Comparison of ENCODE assay signal across 12 mouse cellular contexts in the genomic region with DNA sequence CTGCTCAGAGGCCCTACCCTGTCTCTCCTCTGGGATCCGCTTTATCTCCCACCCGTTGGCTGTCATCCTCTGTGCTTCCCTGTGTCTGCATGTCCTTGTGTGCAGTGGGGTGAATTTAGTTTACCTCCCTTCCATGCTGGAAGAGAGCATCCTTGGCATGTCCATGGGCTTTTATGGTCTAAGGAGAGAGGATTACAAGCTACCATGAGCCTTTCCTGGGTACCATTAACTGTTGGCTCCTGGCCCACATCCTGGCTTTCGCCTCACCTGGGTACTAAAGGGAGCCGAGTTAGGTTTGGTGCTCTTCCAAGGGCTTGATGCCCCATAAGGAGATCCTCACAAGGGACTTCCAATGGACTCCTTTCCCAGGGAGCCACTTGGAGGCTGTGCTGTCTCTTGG. TPM values are rescaled to one million over a fixed set of nuclear protein-coding genes. Genes with fewer than 3 reads are reported as not detected.
DNase-seq lines count a peak whose midpoint lies in the region; ATAC-seq and TF ChIP-seq lines count a peak whose summit lies in the region.
"Had no signal": no experiment of that assay in that cellular context is flagged by ENCODE, and none has a peak within 500 bp of the region (broad histone marks: within the 10 kb centered on the region; RNA-seq: fewer than 3 reads in every experiment).

No protein-coding gene starts in this region.

- WGBS in kidney, embryonic 16.5 days, result 91% methylated on average over 4 of the region's 4 CpGs
- WGBS in embryonic facial prominence, embryonic 10.5 days, result 91% methylated on average over 4 of the region's 4 CpGs

- H3K27me3 ChIP-seq in kidney, embryonic 16.5 days (ENCODE audit: insufficient read depth, low read length), result no peaks in the 10 kb centered on the region
- H3K27me3 ChIP-seq in embryonic facial prominence, embryonic 10.5 days (replicated peaks; ENCODE audit: low read depth, poor library complexity, severe bottlenecking), result no peaks in the 10 kb centered on the region

- no peak overlapping the region for H3K9ac ChIP-seq in kidney, embryonic 16.5 days (replicated peaks; ENCODE audit: low read length)

- no peak for TF ChIP-seq CTCF in gastrocnemius, adult 2 months (IDR thresholded peaks at IDR 0.05)

- DNase-seq in gastrocnemius, adult 2 months, result no peak
- DNase-seq in gastrocnemius, postnatal 25 days, result no peak
- no peak for DNase-seq in kidney, adult 9 months
- DNase-seq in brain, adult 2 months (ENCODE audit: low read depth, low spot score), result peak; percentile 75
- DNase-seq in embryonic facial prominence, embryonic 10.5 days (ENCODE audit: low spot score), result no peak
- no peak for DNase-seq in ovary, adult 18-20 months (ENCODE audit: low spot score)
- no peak for DNase-seq in left cerebral cortex, adult 18-20 months (ENCODE audit: low spot score in 2 of 2)
- DNase-seq: thymus, postnatal 25 days had no signal

- H3K4me3 ChIP-seq in gastrocnemius, adult 2 months, result peak overlapping the region; percentile 48
- peak overlapping the region; percentile 28 for H3K4me3 ChIP-seq in kidney, embryonic 16.5 days (ENCODE audit: low read length)
- H3K4me3 ChIP-seq in embryonic facial prominence, embryonic 10.5 days, result peak overlapping the region; percentile 23; the same call in 1 of the 2 replicates
- H3K4me3 ChIP-seq: erythroblast, embryonic 14.5 days; left cerebral cortex, adult 2 months had no signal

- H3K9me3 ChIP-seq in kidney, embryonic 16.5 days (ENCODE audit: low read length), result no peaks in the 10 kb centered on the region
- H3K9me3 ChIP-seq in embryonic facial prominence, embryonic 10.5 days, result no peaks in the 10 kb centered on the region

- no peak for ATAC-seq in kidney, embryonic 16.5 days (ENCODE audit: low FRiP score, low TSS enrichment)

- peak overlapping the region; percentile 73; the same call in 1 of the 2 replicates for H3K27ac ChIP-seq in gastrocnemius, adult 2 months
- no peak overlapping the region for H3K27ac ChIP-seq in kidney, embryonic 16.5 days (ENCODE audit: low read length)
- no peak overlapping the region for H3K27ac ChIP-seq in embryonic facial prominence, embryonic 10.5 days (replicated peaks)
- H3K27ac ChIP-seq: left cerebral cortex, adult 2 months had no signal

- peaks cover 24% of the 10 kb centered on the region for H3K4me1 ChIP-seq in kidney, embryonic 16.5 days (ENCODE audit: insufficient read depth, low read length)
- H3K4me1 ChIP-seq in embryonic facial prominence, embryonic 10.5 days, result peaks cover 20% of the 10 kb centered on the region

- intact Hi-C loops in gastrocnemius, adult 2 months (cut with DNase I), result no loop called here

- H3K36me3 ChIP-seq in kidney, embryonic 16.5 days (ENCODE audit: insufficient read depth, low read length), result peaks cover 28% of the 10 kb centered on the region
- H3K36me3 ChIP-seq in embryonic facial prominence, embryonic 10.5 days (replicated peaks), result peaks cover 48% of the 10 kb centered on the region

- H3K4me2 ChIP-seq in kidney, embryonic 16.5 days (replicated peaks; ENCODE audit: low read depth, low read length), result peak overlapping the region; percentile 41

RNA-seq across cellular contexts. Expression of a gene that starts 53.1 kb away (rescaled TPM):
- total RNA-seq in gastrocnemius, adult 2 months (2021), result 10 to 100 TPM; 30.3 to 50.9 TPM
- 10 to 100 TPM; 56.0 to 61.4 TPM for total RNA-seq in gastrocnemius, postnatal 25 days (2021)
- 43.3 and 46.2 TPM in 2 replicates for polyA plus RNA-seq in kidney, embryonic 16.5 days (2015; fragmentation: Nextera tagmentation; extraction: Ambion mirVana)
- polyA plus RNA-seq in embryonic facial prominence, embryonic 10.5 days (2016; fragmentation: Nextera tagmentation; extraction: Ambion mirVana), result 50.3 and 55.1 TPM in 2 replicates
- total RNA-seq in left cerebral cortex, adult 18-20 months (2021), result 100 to 1,000 TPM; 116 to 119 TPM

RNA-seq across cellular contexts. Expression of a gene that starts 59.6 kb away (rescaled TPM):
- total RNA-seq in gastrocnemius, adult 2 months (2021), result not detected
- total RNA-seq in gastrocnemius, postnatal 25 days (2021), result not detected
- 0.37 and 0.63 TPM in 2 replicates for polyA plus RNA-seq in kidney, embryonic 16.5 days (2015; fragmentation: Nextera tagmentation; extraction: Ambion mirVana)
- polyA plus RNA-seq in embryonic facial prominence, embryonic 10.5 days (2016; fragmentation: Nextera tagmentation; extraction: Ambion mirVana), result not detected in 2 replicates
- not detected for total RNA-seq in left cerebral cortex, adult 18-20 months (2021)
- total RNA-seq: megakaryocyte-erythroid progenitor cell, adult 5-6 weeks had no signal
- polyA plus RNA-seq: erythroblast, embryonic 14.5 days had no signal
